Mouse (Mus musculus) hindbrain, embryonic 15.5 days (tissue): ENCODE measurements around the gene Map2k2. TPM values are rescaled to one million over a fixed set of nuclear protein-coding genes. Genes with fewer than 3 reads are reported as not detected.
"Not testable (repeated sequence)": the region's sequence is repeated elsewhere in the genome, so short reads cannot be mapped to it uniquely, and the experiment has no call there.

Experiments
- ATAC-seq: fragments of 200-750 bp; cut with Nextera tagmentation; 2 replicates; pipeline ENCODE4 v1.8.0; 2017; ENCODE audit warnings: low read depth, moderate number of reproducible peaks, moderate TSS enrichment; ENCODE audit not compliant: low FRiP score
- H3K27ac ChIP-seq: fragments of 300-500 bp; sonication (generic); replicated peaks from 2 replicates; pipeline ENCODE4 v1.5.1; 2015; ENCODE audit warnings: mild to moderate bottlenecking, inconsistent platforms
- H3K27me3 ChIP-seq: fragments of 300-500 bp; sonication (generic); 2 replicates; pipeline ENCODE4 v1.6.1; 2015; ENCODE audit warnings: control low read depth, inconsistent platforms
- H3K36me3 ChIP-seq: fragments of 300-500 bp; sonication (generic); 2 replicates; pipeline ENCODE4 v1.6.1; 2015; ENCODE audit warnings: control low read depth, inconsistent platforms
- H3K4me1 ChIP-seq: fragments of 300-500 bp; sonication (generic); replicated peaks from 2 replicates; pipeline ENCODE4 v1.6.1; 2015; ENCODE audit warnings: control low read depth, inconsistent platforms
- H3K4me2 ChIP-seq: fragments of 300-500 bp; sonication (generic); 2 replicates; pipeline ENCODE4 v1.6.1; 2015; ENCODE audit warnings: moderate library complexity, mild to moderate bottlenecking, inconsistent platforms
- H3K4me3 ChIP-seq: fragments of 300-500 bp; sonication (generic); 2 replicates; pipeline ENCODE4 v1.5.1; 2015; ENCODE audit warnings: mild to moderate bottlenecking, inconsistent platforms
- H3K9ac ChIP-seq: fragments of 300-500 bp; sonication (generic); 2 replicates; pipeline ENCODE4 v1.6.1; 2015; ENCODE audit warnings: inconsistent platforms
- H3K9me3 ChIP-seq: fragments of 300-500 bp; sonication (generic); 2 replicates; pipeline ENCODE4 v1.6.1; 2016; ENCODE audit warnings: control low read depth, inconsistent platforms
- WGBS: fragments of 180-500 bp; shearing (Covaris S2); methylation state at CpG from one replicate; pipeline ENCODE4 v1.1.7; 2015; 5-methylcytosine and 5-hydroxymethylcytosine counted together
- polyA plus RNA-seq: library from polyadenylated mRNA; unstranded; fragments of >200 nt; fragmentation: Nextera tagmentation; extraction: Ambion mirVana; gene quantifications from 2 replicates; pipeline ENCODE4 v1.2.1, GENCODE M21; 2015

The Map2k2 gene
- polyA plus RNA-seq, 1 experiment from 2014 or later = 259 TPM

DNA sequence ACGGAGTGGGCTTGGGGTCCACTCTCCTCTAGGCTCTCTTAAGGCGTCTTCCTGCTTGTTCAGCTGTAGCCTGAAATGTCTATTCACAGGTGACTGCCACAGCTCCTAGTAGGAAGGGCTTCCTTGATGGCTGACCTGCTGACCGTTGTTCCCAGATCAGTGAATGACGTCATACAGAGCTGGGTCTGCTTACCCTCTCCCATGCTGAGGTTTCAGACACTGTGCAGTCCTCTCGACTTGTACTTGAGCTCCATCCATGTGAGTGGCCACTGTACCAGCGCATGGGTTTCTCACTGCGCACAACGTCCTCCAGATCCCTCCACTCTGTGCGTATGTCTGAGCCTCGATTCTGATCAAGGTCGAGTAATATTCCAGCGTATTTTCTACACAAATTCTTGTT lies 46.9 kb downstream of the Map2k2 start:
- 80% methylated on average over 12 of the region's 12 CpGs for WGBS
- Histone ChIP-seq H3K36me3 (peaks cover 60% of the 10 kb centered on the region), H3K9ac (no peak overlapping the region), H3K4me1 (no peaks in the 10 kb centered on the region), H3K27ac (no peak overlapping the region), H3K27me3 (no peaks in the 10 kb centered on the region), H3K4me3 (no peak overlapping the region), H3K9me3 (no peaks in the 10 kb centered on the region), H3K4me2 (no peak overlapping the region)
- ATAC-seq = no peak

DNA sequence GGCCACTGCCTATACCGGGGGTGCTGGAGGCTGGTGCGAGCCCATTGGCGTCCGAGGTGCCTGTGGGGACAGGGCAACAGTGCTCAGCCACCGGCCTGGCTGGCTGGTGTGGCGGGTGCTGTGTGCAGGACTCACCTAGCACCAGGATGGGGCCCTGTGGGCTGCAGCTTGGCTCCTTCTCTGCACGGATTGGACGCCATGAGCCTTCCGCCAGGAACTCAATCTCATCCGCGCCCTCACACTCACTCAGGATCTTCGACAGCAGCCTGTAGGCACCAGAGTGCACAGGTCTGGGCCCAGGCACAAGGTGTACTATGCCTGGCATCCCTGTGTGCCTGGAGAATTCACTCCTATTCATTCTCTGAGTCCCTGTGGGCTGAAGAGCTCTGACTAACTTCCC lies 48.6 kb downstream of the Map2k2 start:
- H3K27ac ChIP-seq = no peak overlapping the region
- H3K9ac ChIP-seq = no peak overlapping the region
- WGBS = 91% methylated on average over 12 of the region's 12 CpGs
- H3K36me3 ChIP-seq = peaks cover 60% of the 10 kb centered on the region
- no peaks in the 10 kb centered on the region for H3K27me3 ChIP-seq
- no peak overlapping the region for H3K4me3 ChIP-seq
- H3K9me3 ChIP-seq = no peaks in the 10 kb centered on the region
- no peak overlapping the region for H3K4me2 ChIP-seq
- no peaks in the 10 kb centered on the region for H3K4me1 ChIP-seq
- ATAC-seq = no peak

DNA sequence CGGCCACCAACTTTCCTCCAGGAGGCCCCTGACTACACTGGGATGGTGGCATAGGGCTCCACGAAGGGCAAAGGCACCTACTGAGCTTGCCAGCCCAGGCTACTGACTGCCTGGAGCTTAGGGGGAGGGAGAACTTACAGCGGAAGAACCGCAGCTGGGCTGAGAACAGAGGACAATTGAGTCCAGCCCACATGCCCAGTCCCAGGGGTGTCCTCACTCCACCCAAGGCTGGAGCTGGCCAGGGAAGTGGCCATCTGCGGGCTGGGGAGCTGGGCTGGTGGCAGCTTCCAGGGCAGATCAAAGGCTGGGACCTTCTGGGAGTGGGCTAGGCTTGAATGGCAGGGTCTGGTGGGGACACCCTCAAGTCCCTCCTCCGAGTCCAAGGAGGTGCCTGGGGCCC lies 49.0 kb downstream of the Map2k2 start:
- WGBS = 81% methylated on average over 6 of the region's 6 CpGs
- Histone ChIP-seq H3K36me3 (peaks cover 56% of the 10 kb centered on the region), H3K4me2 (no peak overlapping the region), H3K4me1 (no peaks in the 10 kb centered on the region), H3K9me3 (no peaks in the 10 kb centered on the region), H3K27ac (no peak overlapping the region), H3K27me3 (no peaks in the 10 kb centered on the region), H3K4me3 (no peak overlapping the region), H3K9ac (no peak overlapping the region)
- ATAC-seq = no peak

DNA sequence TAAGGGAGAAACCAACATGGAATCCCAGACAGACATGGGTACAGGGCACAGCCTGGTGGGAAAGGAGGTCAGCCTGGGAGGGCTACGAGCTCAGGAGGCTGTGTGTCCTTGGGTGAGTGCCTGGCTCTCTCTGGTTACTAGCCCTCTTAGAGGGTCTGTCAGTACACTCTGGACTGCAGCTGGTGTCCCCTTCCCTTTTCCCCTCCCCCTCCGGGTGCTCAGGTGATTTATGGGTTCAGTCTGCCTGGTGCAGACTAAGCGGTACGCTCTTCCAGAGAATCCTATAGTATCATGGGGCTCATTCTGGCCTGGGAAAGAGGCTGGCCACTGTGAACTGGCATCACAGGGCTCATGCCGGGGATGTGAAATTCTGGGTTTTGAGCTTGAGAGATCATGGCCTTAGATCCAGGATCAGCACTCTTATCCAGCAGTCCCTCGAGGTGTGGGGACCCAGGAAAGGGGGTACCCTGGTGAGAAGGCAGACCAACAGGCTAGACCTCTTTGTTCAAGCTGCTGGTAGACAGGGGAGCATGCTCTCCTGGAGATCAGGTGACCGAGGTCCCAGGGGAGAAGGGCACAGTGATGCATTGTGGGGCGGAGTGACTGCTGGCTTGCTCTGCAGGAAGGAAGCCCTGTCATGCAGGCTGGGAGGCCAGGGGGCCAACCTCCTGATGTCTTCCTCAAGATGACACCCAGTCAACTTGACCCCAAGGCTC lies 56.0 kb downstream of the Map2k2 start:
- Histone ChIP-seq H3K27me3 (no peaks in the 10 kb centered on the region), H3K4me2 (no peak overlapping the region), H3K9me3 (no peaks in the 10 kb centered on the region), H3K4me3 (no peak overlapping the region), H3K36me3 (peaks cover 38% of the 10 kb centered on the region), H3K4me1 (peaks cover 35% of the 10 kb centered on the region), H3K9ac (no peak overlapping the region), H3K27ac (no peak overlapping the region)
- no peak for ATAC-seq
- WGBS = 72% methylated on average over 8 of the region's 8 CpGs

DNA sequence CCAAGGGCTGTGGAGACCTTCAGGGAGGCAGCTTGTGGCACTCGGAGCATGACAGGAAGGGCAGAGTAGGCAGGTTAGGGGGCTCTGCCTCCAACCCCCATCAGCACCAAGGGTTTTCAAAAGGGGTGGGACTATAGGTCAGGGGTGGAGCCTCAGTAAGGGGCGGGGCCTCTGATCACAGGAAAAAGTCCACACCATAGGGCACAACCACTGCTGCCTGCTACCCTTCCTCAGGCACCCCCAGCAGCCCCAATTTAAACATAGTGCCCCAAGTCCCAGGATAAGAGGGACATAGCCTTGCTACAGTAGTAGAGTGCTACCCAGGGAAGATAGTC lies 56.6 kb downstream of the Map2k2 start:
- Histone ChIP-seq H3K27ac (no peak overlapping the region), H3K4me1 (peaks cover 39% of the 10 kb centered on the region), H3K9ac (no peak overlapping the region), H3K27me3 (no peaks in the 10 kb centered on the region), H3K36me3 (peaks cover 32% of the 10 kb centered on the region), H3K4me2 (no peak overlapping the region), H3K9me3 (no peaks in the 10 kb centered on the region), H3K4me3 (no peak overlapping the region)
- 60% methylated on average over 2 of the region's 2 CpGs for WGBS
- no peak for ATAC-seq

DNA sequence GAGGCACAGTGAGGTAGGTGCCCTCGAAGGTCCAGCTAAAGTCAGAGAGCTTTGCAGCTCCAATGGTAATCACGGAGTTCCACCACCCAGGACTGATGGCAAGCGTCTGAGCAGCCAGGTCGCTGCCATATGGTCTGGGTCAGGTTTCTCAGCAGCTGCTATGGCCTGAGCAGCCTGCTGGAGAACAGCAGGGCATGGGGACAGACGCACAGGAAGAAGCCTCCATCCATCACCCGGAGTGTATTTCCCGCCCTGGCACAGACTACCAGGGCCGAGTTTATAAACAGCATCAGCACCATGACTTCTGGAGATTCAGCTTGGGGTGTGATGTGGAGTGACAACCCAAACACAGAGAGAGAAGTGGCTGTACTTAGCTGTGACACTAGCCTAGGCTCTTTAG lies 59.4 kb downstream of the Map2k2 start:
- WGBS = 76% methylated on average over 8 of the region's 8 CpGs
- H3K27ac ChIP-seq = no peak overlapping the region
- no peak overlapping the region for H3K4me3 ChIP-seq
- no peak overlapping the region for H3K4me2 ChIP-seq
- peaks cover 16% of the 10 kb centered on the region for H3K36me3 ChIP-seq
- H3K27me3 ChIP-seq = no peaks in the 10 kb centered on the region
- H3K4me1 ChIP-seq = peaks cover 53% of the 10 kb centered on the region
- no peak for ATAC-seq
- no peaks in the 10 kb centered on the region for H3K9me3 ChIP-seq
- H3K9ac ChIP-seq = no peak overlapping the region

DNA sequence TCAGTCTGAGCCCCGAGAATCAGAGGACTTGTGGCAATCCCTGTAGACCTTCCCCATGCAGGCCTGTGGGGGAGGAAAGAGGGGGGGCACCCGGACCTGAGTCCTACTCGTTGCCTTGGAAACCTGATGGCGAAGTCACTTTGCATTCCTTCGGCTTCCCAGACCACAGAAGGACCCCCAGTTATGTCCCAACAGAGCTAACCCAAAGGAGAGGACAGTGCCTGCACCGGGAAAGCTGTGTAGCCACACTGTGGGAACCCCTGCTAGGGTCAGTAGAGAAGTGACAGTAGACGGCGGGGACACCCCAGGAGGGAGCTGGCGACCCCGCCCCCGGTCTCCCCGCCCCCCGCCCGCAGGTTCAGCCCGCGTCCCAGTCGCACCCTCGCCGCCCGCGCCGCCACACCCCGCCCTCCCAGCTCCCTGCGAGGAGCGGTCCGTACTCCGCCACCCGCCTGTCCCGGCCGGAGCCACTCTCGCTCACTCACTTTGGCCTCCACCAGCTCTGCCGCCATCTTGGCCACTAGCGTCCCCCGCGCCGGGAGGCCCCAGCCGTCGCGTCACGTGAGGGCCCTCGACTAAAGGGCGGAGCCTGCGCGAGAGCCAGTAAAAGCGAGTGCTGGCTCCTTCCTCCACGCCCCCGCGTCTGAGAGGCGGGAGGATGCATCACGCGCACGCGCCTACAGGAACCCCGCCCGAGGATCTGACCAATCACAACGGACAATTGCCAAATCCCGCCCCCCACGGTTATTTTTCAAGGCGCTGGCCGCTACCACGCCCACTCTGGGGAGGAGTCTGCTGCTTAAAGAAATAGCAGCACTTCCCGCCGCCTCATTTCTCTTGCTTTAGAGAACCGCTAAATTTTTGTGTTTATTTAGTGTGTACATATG lies 61.7 kb downstream of the Map2k2 start, which contains the start of gene Pias4:
Gene Pias4 (minus strand): TSS at position 724 of the 887 bp plus-strand sequence.
- peak; percentile 91 for ATAC-seq
- WGBS = under 1% methylated on average over 61 of the region's 64 CpGs
- peak within 1 kb of the TSS; percentile 73 for H3K9ac ChIP-seq
- peaks cover 42% of the 10 kb centered on the region for H3K4me1 ChIP-seq
- H3K36me3 ChIP-seq = peaks cover 10% of the 10 kb centered on the region
- H3K4me3 ChIP-seq = peak within 1 kb of the TSS; percentile 76
- no peaks in the 10 kb centered on the region for H3K9me3 ChIP-seq
- peak within 1 kb of the TSS; percentile 87 for H3K4me2 ChIP-seq
- peak within 1 kb of the TSS; percentile 79 for H3K27ac ChIP-seq
- no peaks in the 10 kb centered on the region for H3K27me3 ChIP-seq

DNA sequence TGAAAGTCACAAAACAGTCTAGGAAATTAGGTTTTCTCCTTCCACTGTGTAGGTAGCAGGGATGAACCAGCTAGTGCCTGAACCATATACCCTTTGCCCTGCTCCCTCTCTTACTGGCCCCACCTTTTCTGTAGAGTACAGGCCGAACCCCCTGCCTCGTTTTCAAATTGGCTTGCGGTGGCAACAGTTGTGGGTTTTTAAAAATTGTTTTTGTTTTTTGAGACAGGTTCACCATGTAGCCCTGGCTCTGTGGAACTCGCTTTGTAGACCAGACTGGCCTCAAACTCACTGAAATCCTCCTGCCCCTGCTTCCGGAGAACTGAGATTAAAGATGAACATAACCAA lies 62.3 kb downstream of the Map2k2 start:
- H3K9me3 ChIP-seq = no peaks in the 10 kb centered on the region
- peaks cover 45% of the 10 kb centered on the region for H3K4me1 ChIP-seq
- 10% methylated on average over 5 of the region's 5 CpGs for WGBS
- ATAC-seq = peak; percentile 50
- peak overlapping the region; percentile 76 for H3K4me3 ChIP-seq
- H3K4me2 ChIP-seq = peak overlapping the region; percentile 87
- H3K27me3 ChIP-seq = no peaks in the 10 kb centered on the region
- peak overlapping the region; percentile 79 for H3K27ac ChIP-seq
- peaks cover 6% of the 10 kb centered on the region; the same call in 1 of the 2 replicates for H3K36me3 ChIP-seq
- H3K9ac ChIP-seq = peak overlapping the region; percentile 49; the same call in 1 of the 2 replicates

DNA sequence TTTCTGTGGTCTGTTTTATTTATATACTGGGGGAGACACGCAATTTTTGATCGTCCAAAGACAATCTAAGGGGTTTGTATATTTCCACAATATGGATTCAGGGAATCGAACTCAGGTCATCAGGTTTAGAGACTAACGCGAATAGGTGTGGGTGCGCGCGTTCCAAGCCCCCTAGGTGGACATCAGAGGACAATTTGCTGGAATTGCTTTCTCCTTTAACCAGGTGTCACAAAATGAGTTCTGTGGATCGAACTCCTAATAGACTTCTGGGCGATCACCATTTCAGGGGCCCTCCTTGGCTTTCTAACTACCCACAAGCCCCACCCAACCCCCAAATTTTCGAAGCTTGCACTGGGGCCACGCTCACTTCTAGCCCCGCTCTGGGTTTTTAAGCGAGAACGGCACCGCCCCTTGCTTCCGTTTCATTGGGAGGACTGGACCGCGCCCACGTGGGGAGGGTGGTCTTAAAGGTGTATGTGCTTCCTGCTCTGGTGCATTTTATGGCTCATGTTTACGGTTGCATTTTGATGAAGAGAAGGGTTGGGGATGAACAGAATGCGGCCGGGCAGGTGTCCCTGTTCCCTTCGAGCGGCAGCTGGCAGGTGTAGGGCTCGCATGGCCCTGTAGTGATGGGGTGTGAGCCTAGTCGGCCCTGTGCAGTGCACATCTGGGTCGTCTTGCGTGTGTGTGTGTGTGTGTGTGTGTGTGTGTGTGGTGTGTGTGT lies 63.0 kb downstream of the Map2k2 start:
- Histone ChIP-seq H3K4me3 (peak overlapping the region; percentile 76), H3K4me2 (peak overlapping the region; percentile 87), H3K4me1 (peaks cover 51% of the 10 kb centered on the region), H3K9me3 (no peaks in the 10 kb centered on the region), H3K9ac (peak overlapping the region; percentile 49), H3K36me3 (peaks cover 3% of the 10 kb centered on the region; the same call in 1 of the 2 replicates), H3K27me3 (no peaks in the 10 kb centered on the region), H3K27ac (peak overlapping the region; percentile 79)
- WGBS = 3% methylated on average over 29 of the region's 29 CpGs
- ATAC-seq = no peak

DNA sequence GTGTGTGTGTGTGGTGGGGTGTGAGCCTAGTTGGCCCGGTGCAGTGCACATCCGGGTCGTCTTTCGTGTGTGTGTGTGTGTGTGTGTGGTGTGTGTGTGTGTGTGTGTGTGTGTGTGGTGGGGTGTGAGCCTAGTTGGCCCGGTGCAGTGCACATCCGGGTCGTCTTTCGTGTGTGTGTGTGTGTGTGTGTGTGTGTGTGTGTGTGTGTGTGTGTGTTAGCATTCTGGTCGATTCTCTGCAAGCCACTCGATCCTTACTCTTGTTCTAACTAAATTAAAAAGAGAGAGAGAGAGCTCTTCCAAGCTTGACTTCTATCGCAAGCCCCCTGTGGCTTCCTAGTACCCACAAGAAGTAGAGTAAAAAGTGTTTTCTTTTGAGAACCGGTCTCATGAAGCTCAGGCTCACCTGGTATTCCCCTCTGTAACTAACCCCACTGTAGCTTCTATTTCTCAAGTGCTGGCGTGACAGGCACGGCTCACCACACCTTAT lies 63.7 kb downstream of the Map2k2 start:
- ATAC-seq, H3K9me3 ChIP-seq, H3K36me3 ChIP-seq, H3K27me3 ChIP-seq, H3K9ac ChIP-seq, H3K4me3 ChIP-seq: not testable (repeated sequence)
- peaks cover 58% of the 10 kb centered on the region for H3K4me1 ChIP-seq
- peak overlapping the region; percentile 87; the same call in 1 of the 2 replicates for H3K4me2 ChIP-seq
- 41% methylated on average over 6 of the region's 14 CpGs for WGBS
- H3K27ac ChIP-seq = peak overlapping the region; percentile 70

DNA sequence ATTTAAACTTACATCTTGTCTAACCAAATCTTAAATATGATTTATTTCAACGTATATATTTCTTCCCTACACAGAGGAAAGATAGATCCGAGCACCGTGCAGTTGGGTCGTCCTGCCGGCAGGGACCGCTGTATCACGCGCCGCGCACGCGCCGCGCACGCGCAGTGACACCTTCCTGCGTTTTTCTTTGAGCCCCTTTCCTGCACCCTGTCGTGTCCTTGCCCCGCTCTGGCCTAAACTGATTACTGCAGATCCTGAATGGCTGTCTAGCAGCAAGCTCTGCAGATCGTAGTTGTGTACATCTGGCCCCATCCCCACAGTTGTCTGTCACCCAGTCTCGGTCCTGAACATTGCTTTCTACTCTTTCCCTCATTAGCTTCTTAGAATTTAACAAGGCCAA lies 67.4 kb downstream of the Map2k2 start:
- Histone ChIP-seq H3K4me3 (peak overlapping the region; percentile 13; the same call in 1 of the 2 replicates), H3K9ac (peak overlapping the region; percentile 40; the same call in 1 of the 2 replicates), H3K4me2 (peak overlapping the region; percentile 49), H3K4me1 (peaks cover 59% of the 10 kb centered on the region), H3K27me3 (no peaks in the 10 kb centered on the region), H3K27ac (peak overlapping the region; percentile 90), H3K36me3 (peaks cover 7% of the 10 kb centered on the region), H3K9me3 (no peaks in the 10 kb centered on the region)
- WGBS = 3% methylated on average over 21 of the region's 21 CpGs
- peak; percentile 5; the same call in 1 of the 2 replicates for ATAC-seq
